Comparison of ENCODE assay signal across 10 mouse cellular contexts in genomic region chr13:119363379-119363778, GRCm38 (mm10).
DNase-seq lines count a peak whose midpoint lies in the region; ATAC-seq and TF ChIP-seq lines count a peak whose summit lies in the region.
"Had no signal": no experiment of that assay in that cellular context is flagged by ENCODE, and none has a peak within 500 bp of the region (broad histone marks: within the 10 kb centered on the region; RNA-seq: fewer than 3 reads in every experiment).

No protein-coding gene starts in this region.

- H3K4me2 ChIP-seq in embryonic facial prominence, embryonic 11.5 days (ENCODE audit: low read depth, low read length): no peak overlapping the region
- H3K4me2 ChIP-seq in liver, postnatal 0 days (ENCODE audit: low read depth, low read length): no peak overlapping the region
- H3K4me2 ChIP-seq: limb, embryonic 15.5 days had no signal

- H3K27me3 ChIP-seq in MEL (ENCODE audit: control insufficient read depth in 1 of 2, insufficient read depth in 2 of 2, low read length in 2 of 2): no peaks in the 10 kb centered on the region
- H3K27me3 ChIP-seq in embryonic facial prominence, embryonic 11.5 days (ENCODE audit: control insufficient read depth, insufficient read depth, low read length): no peaks in the 10 kb centered on the region
- H3K27me3 ChIP-seq in liver, postnatal 0 days (ENCODE audit: insufficient read depth, low read length): no peaks in the 10 kb centered on the region
- H3K27me3 ChIP-seq: limb, embryonic 15.5 days had no signal

- no peak for TF ChIP-seq EP300 in MEL (IDR thresholded peaks at IDR 0.05; ENCODE audit: low read depth in 1 of 2, low read length in 2 of 2)
- TF ChIP-seq EP300 in liver, postnatal 0 days (IDR thresholded peaks at IDR 0.05; ENCODE audit: low read depth): no peak

- 63% methylated on average over 3 of the region's 3 CpGs for WGBS in embryonic facial prominence, embryonic 11.5 days
- 47% methylated on average over 3 of the region's 3 CpGs for WGBS in liver, postnatal 0 days (ENCODE audit: insufficient replicate concordance)

- H3K79me2 ChIP-seq in MEL (ENCODE audit: control insufficient read depth, insufficient read depth, low read length, poor library complexity): no peaks in the 10 kb centered on the region

- H3K9me3 ChIP-seq in MEL (replicated peaks; ENCODE audit: insufficient read depth, low read length): no peaks in the 10 kb centered on the region
- H3K9me3 ChIP-seq in embryonic facial prominence, embryonic 11.5 days (replicated peaks; ENCODE audit: control insufficient read depth, low read length): no peaks in the 10 kb centered on the region
- no peaks in the 10 kb centered on the region for H3K9me3 ChIP-seq in liver, postnatal 0 days (ENCODE audit: low read length)
- H3K9me3 ChIP-seq: G1E; limb, embryonic 15.5 days had no signal

- peak; percentile 17 to 77 (median 33); a peak in 4 of 6 replicates for TF ChIP-seq CTCF in MEL (IDR thresholded peaks at IDR 0.05 in 2 of 3, conservative IDR thresholded peaks at IDR 0.05 in 1 of 3; ENCODE audit: control insufficient read depth in 1 of 3, insufficient read depth in 1 of 3, low read depth in 2 of 3, low read length in 3 of 3, poor library complexity in 1 of 3, severe bottlenecking in 1 of 3)
- peak; percentile 58 for TF ChIP-seq CTCF in liver, postnatal 0 days (IDR thresholded peaks at IDR 0.05; ENCODE audit: low read depth)

- no peak overlapping the region for H3K4me3 ChIP-seq in MEL (ENCODE audit: control insufficient read depth in 1 of 2, insufficient read depth in 1 of 2, low read depth in 2 of 2, low read length in 2 of 2)
- no peak overlapping the region for H3K4me3 ChIP-seq in embryonic facial prominence, embryonic 11.5 days (ENCODE audit: low read depth, low read length)
- H3K4me3 ChIP-seq in liver, postnatal 0 days (ENCODE audit: low read depth, low read length): no peak overlapping the region
- H3K4me3 ChIP-seq: limb, embryonic 15.5 days had no signal

- TF ChIP-seq RAD21 in MEL (IDR thresholded peaks at IDR 0.05; ENCODE audit: low read depth, low read length): peak; percentile 88

- no peak for TF ChIP-seq POLR2A in MEL (IDR thresholded peaks at IDR 0.05; ENCODE audit: control insufficient read depth in 1 of 2, insufficient read depth in 1 of 2, low read depth in 1 of 2, low read length in 2 of 2, poor library complexity in 1 of 2)

- intact Hi-C loops in left cerebral cortex, postnatal 14 days (cut with DNase I): loop anchor here (1.0 kb wide), 1 partner anchor 960 kb away; no protein-coding TSS in a partner anchor
- intact Hi-C loops in left cerebral cortex, postnatal 36 days (cut with DNase I): loop anchor here (2.0 to 10.0 kb wide), 2 partner anchors 79 to 961 kb away; no protein-coding TSS in a partner anchor

- ATAC-seq in embryonic facial prominence, embryonic 11.5 days (replicated peaks; ENCODE audit: insufficient number of reproducible peaks, low FRiP score, low TSS enrichment, low read depth): no peak
- ATAC-seq in liver, postnatal 0 days: no peak

- peak; percentile 25 for DNase-seq in cerebellum, adult 9-10 months
- DNase-seq in cerebellum, adult 9-11 months: no peak
- DNase-seq in left cerebral cortex, postnatal 14 days (ENCODE audit: low spot score in 2 of 2): peak; percentile 22 to 74
- DNase-seq in left cerebral cortex, postnatal 36 days (ENCODE audit: low spot score in 2 of 2): no peak
- DNase-seq in MEL (ENCODE audit: low read depth, low spot score): peak; percentile 64
- peak; percentile 81 for DNase-seq in embryonic facial prominence, embryonic 11.5 days (ENCODE audit: low spot score)
- peak; percentile 31 for DNase-seq in liver, postnatal 0 days
- no peak for DNase-seq in frontal cortex, postnatal 10 days (ENCODE audit: low spot score in 2 of 2)

- H3K27ac ChIP-seq in MEL (ENCODE audit: control insufficient read depth, low read depth, low read length): no peak overlapping the region
- H3K27ac ChIP-seq in embryonic facial prominence, embryonic 11.5 days (replicated peaks; ENCODE audit: low read depth, low read length): no peak overlapping the region
- no peak overlapping the region for H3K27ac ChIP-seq in liver, postnatal 0 days (ENCODE audit: low read depth)
- H3K27ac ChIP-seq: limb, embryonic 15.5 days had no signal

- H3K36me3 ChIP-seq in MEL (ENCODE audit: control insufficient read depth in 1 of 2, insufficient read depth in 2 of 2, low read length in 2 of 2): no peaks in the 10 kb centered on the region; a peak in 1 of 4 replicates
- no peaks in the 10 kb centered on the region; the same call in 1 of the 2 replicates for H3K36me3 ChIP-seq in embryonic facial prominence, embryonic 11.5 days (replicated peaks; ENCODE audit: control insufficient read depth, insufficient read depth, low read depth, low read length)
- peaks cover 28% of the 10 kb centered on the region for H3K36me3 ChIP-seq in liver, postnatal 0 days (replicated peaks; ENCODE audit: insufficient read depth, low read length)

- H3K9ac ChIP-seq in MEL (ENCODE audit: control insufficient read depth, low read depth, low read length, poor library complexity, severe bottlenecking): no peak overlapping the region
- H3K9ac ChIP-seq in embryonic facial prominence, embryonic 11.5 days (replicated peaks; ENCODE audit: low read length): no peak overlapping the region
- no peak overlapping the region for H3K9ac ChIP-seq in liver, postnatal 0 days (replicated peaks)
- H3K9ac ChIP-seq: limb, embryonic 15.5 days had no signal

- H3K4me1 ChIP-seq in MEL (ENCODE audit: control insufficient read depth in 1 of 2, insufficient read depth in 2 of 2, low read length in 2 of 2): no peaks in the 10 kb centered on the region
- no peaks in the 10 kb centered on the region for H3K4me1 ChIP-seq in embryonic facial prominence, embryonic 11.5 days (ENCODE audit: control insufficient read depth, insufficient read depth, low read length)
- H3K4me1 ChIP-seq in liver, postnatal 0 days (ENCODE audit: insufficient read depth): no peaks in the 10 kb centered on the region
- H3K4me1 ChIP-seq: limb, embryonic 15.5 days had no signal

TF ChIP-seq in MEL, 35 proteins besides CTCF, POLR2A, EP300 and RAD21:
- peak; percentile 76 for TF ChIP-seq ZC3H11A (IDR thresholded peaks at IDR 0.05; ENCODE audit: low read depth, low read length)
- peak; percentile 77 for TF ChIP-seq SMC3 (IDR thresholded peaks at IDR 0.05; ENCODE audit: low read depth, low read length)
- TF ChIP-seq ELF1 (IDR thresholded peaks at IDR 0.05; ENCODE audit: low read depth, low read length): no peak

Comparison
In these comparisons a context has a peak if more than half of its experiments do, and no peak if none do; other contexts are left out.
1. DNase-seq: peak in cerebellum, adult 9-10 months (single experiment), left cerebral cortex, postnatal 14 days (2 of 2), MEL (single experiment), embryonic facial prominence, embryonic 11.5 days (single experiment) and liver, postnatal 0 days (single experiment); none in cerebellum, adult 9-11 months (single experiment), left cerebral cortex, postnatal 36 days (0 of 2) and frontal cortex, postnatal 10 days (0 of 2).